Mouse (Mus musculus) MEL (cell line): ENCODE data around the gene Fbxw8.

ENCODE experiments used
- CHD2 ChIP-seq: IDR thresholded peaks from 2 replicates; pipeline ENCODE4 v1.6.1; 2011; ENCODE audit warnings: low read length, improper control_type of control experiment
- CTCF ChIP-seq, 3 experiments: IDR thresholded peaks in 2 of 3; conservative IDR thresholded peaks in 1 of 3; 2 replicates each; pipeline ENCODE4 v1.5.1; 2011 to 2012; ENCODE audit warnings: low read length in 3 of 3, low read depth in 2 of 3, mild to moderate bottlenecking in 2 of 3, improper control_type of control experiment in 1 of 3, inconsistent platforms in 1 of 3, mixed read lengths in 1 of 3, moderate library complexity in 1 of 3; ENCODE audit not compliant: control insufficient read depth in 1 of 3, insufficient read depth in 1 of 3, poor library complexity in 1 of 3, severe bottlenecking in 1 of 3
- EP300 ChIP-seq, 2 experiments: IDR thresholded peaks; 2 replicates each; pipeline ENCODE4 v1.6.1; 2011; ENCODE audit warnings: improper control_type of control experiment in 2 of 2, low read length in 2 of 2, low read depth in 1 of 2, mild to moderate bottlenecking in 1 of 2
- GATA1 ChIP-seq: IDR thresholded peaks from 2 replicates; pipeline ENCODE4 v1.6.1; 2011; ENCODE audit warnings: low read depth, low read length, improper control_type of control experiment
- JUND ChIP-seq: IDR thresholded peaks from 2 replicates; pipeline ENCODE4 v1.6.1; 2011; ENCODE audit warnings: low read depth, mild to moderate bottlenecking, improper control_type of control experiment, low read length
- MYB ChIP-seq: IDR thresholded peaks from 2 replicates; pipeline ENCODE4 v1.6.1; 2011; ENCODE audit warnings: mild to moderate bottlenecking, low read depth, low read length, improper control_type of control experiment
- POLR2A ChIP-seq, 2 experiments: IDR thresholded peaks; 2 replicates each; pipeline ENCODE4 v1.6.1; 2011 to 2012; ENCODE audit warnings: low read length in 2 of 2, mild to moderate bottlenecking in 2 of 2, control low read depth in 1 of 2, improper control_type of control experiment in 1 of 2, low read depth in 1 of 2, moderate library complexity in 1 of 2; ENCODE audit not compliant: control insufficient read depth in 1 of 2, insufficient read depth in 1 of 2, poor library complexity in 1 of 2
- TBP ChIP-seq: IDR thresholded peaks from 2 replicates; pipeline ENCODE4 v1.8.0; 2011; ENCODE audit warnings: low read depth, low read length, improper control_type of control experiment
- TCF12 ChIP-seq: IDR thresholded peaks from 2 replicates; pipeline ENCODE4 v1.6.1; 2014; ENCODE audit warnings: low read depth, mild to moderate bottlenecking, inconsistent platforms, low read length, improper control_type of control experiment, moderate library complexity

DNA sequence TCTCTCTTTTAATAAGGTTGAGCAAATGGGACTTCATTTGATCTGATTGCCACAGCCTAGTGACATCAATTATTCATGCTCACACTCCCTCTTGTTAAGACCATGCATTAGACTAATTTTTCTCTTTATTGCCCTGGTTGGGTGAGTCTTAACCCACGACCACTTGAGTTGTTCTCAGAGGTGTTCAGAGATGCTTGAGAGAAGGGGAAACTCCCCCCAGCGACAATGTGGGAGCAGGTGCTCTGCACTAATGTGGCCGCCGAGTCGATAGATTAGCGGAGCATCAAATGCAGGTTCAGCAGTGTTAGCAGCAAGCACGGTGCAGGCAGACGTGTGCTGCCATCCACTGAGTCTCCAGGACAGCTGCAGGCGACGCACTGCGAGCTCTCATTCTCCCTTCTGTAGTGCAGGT is 75.4 kb downstream of the Fbxw8 start:
- TF ChIP-seq EP300 (IDR thresholded peaks at IDR 0.05; ENCODE audit: low read depth in 1 of 2, low read length in 2 of 2) (no peak), GATA1 (no peak), CHD2 (no peak), TCF12 (no peak), JUND (no peak), CTCF (IDR thresholded peaks at IDR 0.05 in 2 of 3, conservative IDR thresholded peaks at IDR 0.05 in 1 of 3; ENCODE audit: control insufficient read depth in 1 of 3, insufficient read depth in 1 of 3, low read depth in 2 of 3, low read length in 3 of 3, poor library complexity in 1 of 3, severe bottlenecking in 1 of 3) (no peak), TBP (no peak), POLR2A (IDR thresholded peaks at IDR 0.05; ENCODE audit: control insufficient read depth in 1 of 2, insufficient read depth in 1 of 2, low read depth in 1 of 2, low read length in 2 of 2, poor library complexity in 1 of 2) (no peak), MYB (no peak)
